Mouse (Mus musculus) right cerebral cortex, postnatal 14 days (tissue): ENCODE data around the gene Nfe2l1.

ENCODE experiments used
- DNase-seq: peaks from one replicate; pipeline ENCODE4 v3.0.0; 2022

The Nfe2l1 gene

GRCm38 (mm10) chr11:96843627-96844026 lies 13.9 kb upstream of the Nfe2l1 start:
- DNase-seq = no peak

GRCm38 (mm10) chr11:96840290-96840689 lies 10.5 kb upstream of the Nfe2l1 start:
- peak; percentile 47 for DNase-seq

GRCm38 (mm10) chr11:96839877-96840276 lies 10.1 kb upstream of the Nfe2l1 start:
- DNase-seq = no peak

GRCm38 (mm10) chr11:96839428-96839827 lies 9.7 kb upstream of the Nfe2l1 start:
- no peak for DNase-seq

- DNase-seq = no peak
These were observed 8.6 kb upstream of the Nfe2l1 start for GRCm38 (mm10) chr11:96838341-96838740.

- no peak for DNase-seq
These were observed 7.5 kb upstream of the Nfe2l1 start for GRCm38 (mm10) chr11:96837298-96837697.

- no peak for DNase-seq
These were observed 4.4 kb upstream of the Nfe2l1 start for GRCm38 (mm10) chr11:96834127-96834526.

GRCm38 (mm10) chr11:96832973-96833372 lies 3.2 kb upstream of the Nfe2l1 start:
- no peak for DNase-seq

GRCm38 (mm10) chr11:96832541-96832940 lies 2.8 kb upstream of the Nfe2l1 start:
- no peak for DNase-seq

GRCm38 (mm10) chr11:96831516-96831915 lies 1.7 kb upstream of the Nfe2l1 start:
- DNase-seq = no peak

- DNase-seq = no peak
These were observed 910 bp upstream of the Nfe2l1 start for GRCm38 (mm10) chr11:96830539-96831216.

GRCm38 (mm10) chr11:96829403-96829812 lies 360 bp downstream of the Nfe2l1 start:
- DNase-seq = peak; percentile 65

GRCm38 (mm10) chr11:96828881-96829280 lies 887 bp downstream of the Nfe2l1 start:
- DNase-seq = no peak

GRCm38 (mm10) chr11:96827917-96828316 lies 1.9 kb downstream of the Nfe2l1 start:
- DNase-seq = no peak

GRCm38 (mm10) chr11:96827062-96827581 lies 2.6 kb downstream of the Nfe2l1 start:
- DNase-seq = no peak

GRCm38 (mm10) chr11:96826481-96826880 lies 3.3 kb downstream of the Nfe2l1 start:
- no peak for DNase-seq

- DNase-seq = peak; percentile 66
These were observed 4.8 kb downstream of the Nfe2l1 start for GRCm38 (mm10) chr11:96824783-96825495.

GRCm38 (mm10) chr11:96823880-96824782 lies 5.6 kb downstream of the Nfe2l1 start:
- peak; percentile 84 for DNase-seq

- no peak for DNase-seq
These were observed 6.3 kb downstream of the Nfe2l1 start for GRCm38 (mm10) chr11:96823471-96823837.

- DNase-seq = no peak
These were observed 6.9 kb downstream of the Nfe2l1 start for GRCm38 (mm10) chr11:96822675-96823470.

- DNase-seq = no peak
These were observed 7.8 kb downstream of the Nfe2l1 start for GRCm38 (mm10) chr11:96821956-96822355.

GRCm38 (mm10) chr11:96818128-96818710 lies 11.5 kb downstream of the Nfe2l1 start:
- no peak for DNase-seq
